Mouse (Mus musculus) layer of hippocampus, adult 11-12 months (tissue): ENCODE results near the gene Map1s.
A peak's percentile ranks its signal among the peaks of the same experiment; 100 is the strongest.
"Not testable (repeated sequence)": the region's sequence is repeated elsewhere in the genome, so short reads cannot be mapped to it uniquely, and the experiment has no call there.

Experiments
- DNase-seq: peaks from one replicate; pipeline ENCODE4 v3.0.0; 2022; ENCODE audit warnings: low spot score

Gene Map1s

GRCm38 (mm10) chr8:70878178-70878577 is 27.6 kb upstream of the Map1s start:
- no peak for DNase-seq

GRCm38 (mm10) chr8:70879500-70879899 is 26.2 kb upstream of the Map1s start:
- no peak for DNase-seq

- DNase-seq: no peak
These were observed 25.6 kb upstream of the Map1s start for GRCm38 (mm10) chr8:70880126-70880525.

GRCm38 (mm10) chr8:70880546-70880945 is 25.2 kb upstream of the Map1s start:
- no peak for DNase-seq

- no peak for DNase-seq
These were observed 21.5 kb upstream of the Map1s start for GRCm38 (mm10) chr8:70884186-70884585.

- no peak for DNase-seq
These were observed 21.0 kb upstream of the Map1s start for GRCm38 (mm10) chr8:70884683-70885082.

- no peak for DNase-seq
These were observed 20.1 kb upstream of the Map1s start for GRCm38 (mm10) chr8:70885612-70886011.

- no peak for DNase-seq
These were observed 18.1 kb upstream of the Map1s start for GRCm38 (mm10) chr8:70887669-70888068.

GRCm38 (mm10) chr8:70890656-70891055 is 15.1 kb upstream of the Map1s start:
- DNase-seq: no peak

GRCm38 (mm10) chr8:70891356-70891755 is 14.4 kb upstream of the Map1s start:
- no peak for DNase-seq

- DNase-seq: no peak
These were observed 13.5 kb upstream of the Map1s start, which contains the start of gene Slc5a5 for GRCm38 (mm10) chr8:70892022-70892895. TSS of gene Slc5a5 (minus strand) at chr8:70892757.

- DNase-seq: no peak
These were observed 12.7 kb upstream of the Map1s start for GRCm38 (mm10) chr8:70892896-70893655.

- peak; percentile 82 for DNase-seq
These were observed 11.9 kb upstream of the Map1s start for GRCm38 (mm10) chr8:70893656-70894384.

GRCm38 (mm10) chr8:70894385-70894720 is 11.4 kb upstream of the Map1s start:
- no peak for DNase-seq

GRCm38 (mm10) chr8:70894771-70895545 is 10.8 kb upstream of the Map1s start:
- no peak for DNase-seq

GRCm38 (mm10) chr8:70895571-70896259 is 10.0 kb upstream of the Map1s start:
- DNase-seq: not testable (repeated sequence)

GRCm38 (mm10) chr8:70896316-70897020 is 9.3 kb upstream of the Map1s start:
- no peak for DNase-seq

GRCm38 (mm10) chr8:70897021-70897680 is 8.6 kb upstream of the Map1s start, which contains the start of gene Rpl18a:
TSS of gene Rpl18a (minus strand) at chr8:70897412.
- peak; percentile 98 for DNase-seq

- DNase-seq: peak; percentile 88
These were observed 7.9 kb upstream of the Map1s start for GRCm38 (mm10) chr8:70897681-70898413.
